Mouse (Mus musculus) C2C12 (cell line): ENCODE data around the gene Sap30bp.

ENCODE experiments used
- CTCF ChIP-seq: IDR thresholded peaks from one replicate; pipeline ENCODE4 v1.5.1; 2011; ENCODE audit not compliant: control insufficient read depth, insufficient read depth, insufficient read length
- MYOD1 ChIP-seq: IDR thresholded peaks from one replicate; pipeline ENCODE4 v1.6.1; 2011; ENCODE audit warnings: low read depth; ENCODE audit not compliant: control insufficient read depth, insufficient read length
- MYOG ChIP-seq: IDR thresholded peaks from one replicate; pipeline ENCODE4 v1.6.1; 2011; ENCODE audit not compliant: control insufficient read depth, insufficient read length; ENCODE audit errors: extremely low read depth
- USF1 ChIP-seq: IDR thresholded peaks from one replicate; pipeline ENCODE4 v1.6.1; 2011; ENCODE audit warnings: low read depth, mild to moderate bottlenecking, control low read depth, moderate library complexity

GRCm38 (mm10) chr11:116011529-116012261 is 78.6 kb downstream of the Sap30bp start:
- TF ChIP-seq CTCF = no peak
- no peak for TF ChIP-seq USF1
- TF ChIP-seq MYOD1 = no peak
- TF ChIP-seq MYOG = no peak
